Mouse (Mus musculus): ENCODE measurements around the gene Aipl1. TPM values are rescaled to one million over a fixed set of nuclear protein-coding genes. Genes with fewer than 3 reads are reported as not detected.
A peak's percentile ranks its signal among the peaks of the same experiment; 100 is the strongest.
"Not testable (repeated sequence)": the region's sequence is repeated elsewhere in the genome, so short reads cannot be mapped to it uniquely, and the experiment has no call there.

Aipl1 gene
- polyA plus RNA-seq, 1 experiment = 0.23 TPM

- Histone ChIP-seq H3K9me3 (no peaks in the 10 kb centered on the region), H3K4me1 (no peaks in the 10 kb centered on the region; the same call in 1 of the 2 replicates), H3K36me3 (replicated peaks; ENCODE audit: low read length) (no peaks in the 10 kb centered on the region), H3K4me3 (replicated peaks) (no peak overlapping the region), H3K27me3 (replicated peaks) (peaks cover 35% of the 10 kb centered on the region)
- TF ChIP-seq FLI1 (IDR thresholded peaks at IDR 0.05; ENCODE audit: low read length) (no peak), GATA1 (IDR thresholded peaks at IDR 0.05; ENCODE audit: borderline replicate concordance, low read length) (no peak)
Measured at GRCm38 (mm10) chr11:72005547-72005946, 31.8 kb downstream of the Aipl1 start.

- Histone ChIP-seq H3K27me3 (replicated peaks) (peaks cover 21% of the 10 kb centered on the region), H3K4me3 (replicated peaks) (no peak overlapping the region), H3K4me1 (peaks cover 7% of the 10 kb centered on the region; the same call in 1 of the 2 replicates), H3K9me3 (no peaks in the 10 kb centered on the region), H3K36me3 (replicated peaks; ENCODE audit: low read length) (no peaks in the 10 kb centered on the region)
- no peak for TF ChIP-seq GATA1 (IDR thresholded peaks at IDR 0.05; ENCODE audit: borderline replicate concordance, low read length)
- no peak for TF ChIP-seq FLI1 (IDR thresholded peaks at IDR 0.05; ENCODE audit: low read length)
Measured at GRCm38 (mm10) chr11:72003171-72003570, 34.1 kb downstream of the Aipl1 start.

GRCm38 (mm10) chr11:72002138-72002853 is 35.0 kb downstream of the Aipl1 start:
- H3K4me1 ChIP-seq = peaks cover 14% of the 10 kb centered on the region
- peaks cover 17% of the 10 kb centered on the region for H3K27me3 ChIP-seq (replicated peaks)
- TF ChIP-seq GATA1 (IDR thresholded peaks at IDR 0.05; ENCODE audit: borderline replicate concordance, low read length) (no peak), FLI1 (IDR thresholded peaks at IDR 0.05; ENCODE audit: low read length) (no peak)
- H3K9me3 ChIP-seq = no peaks in the 10 kb centered on the region
- H3K36me3 ChIP-seq (replicated peaks; ENCODE audit: low read length) = no peaks in the 10 kb centered on the region
- no peak overlapping the region for H3K4me3 ChIP-seq (replicated peaks)

- TF ChIP-seq GATA1 (IDR thresholded peaks at IDR 0.05; ENCODE audit: borderline replicate concordance, low read length) (no peak), FLI1 (IDR thresholded peaks at IDR 0.05; ENCODE audit: low read length) (no peak)
- no peak overlapping the region for H3K4me3 ChIP-seq (replicated peaks)
- no peaks in the 10 kb centered on the region for H3K36me3 ChIP-seq (replicated peaks; ENCODE audit: low read length)
- peaks cover 35% of the 10 kb centered on the region for H3K4me1 ChIP-seq
- peaks cover 19% of the 10 kb centered on the region for H3K27me3 ChIP-seq (replicated peaks)
- peaks cover 5% of the 10 kb centered on the region for H3K9me3 ChIP-seq
Measured at GRCm38 (mm10) chr11:72000194-72000593, 37.1 kb downstream of the Aipl1 start.

- H3K9me3 ChIP-seq = peaks cover 10% of the 10 kb centered on the region
- H3K4me3 ChIP-seq (replicated peaks) = no peak overlapping the region
- H3K36me3 ChIP-seq (replicated peaks; ENCODE audit: low read length) = no peaks in the 10 kb centered on the region
- peaks cover 42% of the 10 kb centered on the region for H3K4me1 ChIP-seq
- peaks cover 6% of the 10 kb centered on the region for H3K27me3 ChIP-seq (replicated peaks)
- TF ChIP-seq FLI1 (IDR thresholded peaks at IDR 0.05; ENCODE audit: low read length) (no peak), GATA1 (IDR thresholded peaks at IDR 0.05; ENCODE audit: borderline replicate concordance, low read length) (no peak)
Measured at GRCm38 (mm10) chr11:71996805-71997204, 40.5 kb downstream of the Aipl1 start.

GRCm38 (mm10) chr11:71995968-71996511 is 41.3 kb downstream of the Aipl1 start:
- no peak for TF ChIP-seq FLI1 (IDR thresholded peaks at IDR 0.05; ENCODE audit: low read length)
- H3K4me1 ChIP-seq = peaks cover 45% of the 10 kb centered on the region
- peaks cover 10% of the 10 kb centered on the region for H3K9me3 ChIP-seq
- no peaks in the 10 kb centered on the region for H3K36me3 ChIP-seq (replicated peaks; ENCODE audit: low read length)
- peak overlapping the region; percentile 85 for H3K4me3 ChIP-seq (replicated peaks)
- H3K27me3 ChIP-seq (replicated peaks) = peaks cover 6% of the 10 kb centered on the region

GRCm38 (mm10) chr11:71992438-71992837 is 44.9 kb downstream of the Aipl1 start:
- H3K9me3 ChIP-seq = peaks cover 10% of the 10 kb centered on the region
- no peaks in the 10 kb centered on the region for H3K36me3 ChIP-seq (replicated peaks; ENCODE audit: low read length)
- no peak overlapping the region for H3K4me3 ChIP-seq (replicated peaks)
- TF ChIP-seq FLI1 (IDR thresholded peaks at IDR 0.05; ENCODE audit: low read length) (no peak), GATA1 (IDR thresholded peaks at IDR 0.05; ENCODE audit: borderline replicate concordance, low read length) (no peak)
- peaks cover 33% of the 10 kb centered on the region for H3K4me1 ChIP-seq
- H3K27me3 ChIP-seq (replicated peaks) = peaks cover 10% of the 10 kb centered on the region

- H3K36me3 ChIP-seq (replicated peaks; ENCODE audit: low read length) = no peaks in the 10 kb centered on the region
- H3K27me3 ChIP-seq (replicated peaks) = peaks cover 10% of the 10 kb centered on the region
- peaks cover 24% of the 10 kb centered on the region for H3K4me1 ChIP-seq
- peaks cover 10% of the 10 kb centered on the region for H3K9me3 ChIP-seq
- no peak overlapping the region for H3K4me3 ChIP-seq (replicated peaks)
- TF ChIP-seq FLI1 (IDR thresholded peaks at IDR 0.05; ENCODE audit: low read length) (no peak), GATA1 (IDR thresholded peaks at IDR 0.05; ENCODE audit: borderline replicate concordance, low read length) (no peak)
Measured at GRCm38 (mm10) chr11:71991541-71991940, 45.8 kb downstream of the Aipl1 start.

- H3K9me3 ChIP-seq; H3K4me1 ChIP-seq; H3K4me3 ChIP-seq (replicated peaks); H3K36me3 ChIP-seq (replicated peaks; ENCODE audit: low read length): not testable (repeated sequence)
- H3K27me3 ChIP-seq (replicated peaks) = peaks cover 27% of the 10 kb centered on the region
Measured at GRCm38 (mm10) chr11:71989407-71989806, 47.9 kb downstream of the Aipl1 start.

Data from megakaryocyte, embryonic 14.5 days (primary cell).